Mouse (Mus musculus): Measurements from ENCODE around the gene Emx2. TPM values are rescaled to one million over a fixed set of nuclear protein-coding genes. Genes with fewer than 3 reads are reported as not detected.

Emx2 gene
- polyA plus RNA-seq, 1 experiment from 2014 or later, result not detected

- H3K4me1 ChIP-seq (replicated peaks), result peaks cover 29% of the 10 kb centered on the region
- H3K36me3 ChIP-seq, result no peaks in the 10 kb centered on the region
- no peak overlapping the region for H3K4me3 ChIP-seq
- peak; percentile 81; the same call in 1 of the 2 replicates for ATAC-seq (ENCODE audit: low read depth)
- no peak overlapping the region for H3K27ac ChIP-seq (replicated peaks)
- peaks cover 98% of the 10 kb centered on the region for H3K27me3 ChIP-seq
- no peaks in the 10 kb centered on the region for H3K9me3 ChIP-seq
- H3K4me2 ChIP-seq, result no peak overlapping the region
- no peak overlapping the region for H3K9ac ChIP-seq
- under 1% methylated on average over 18 of the region's 18 CpGs for WGBS
These were observed 4.0 kb upstream of the Emx2 start for GRCm38 (mm10) chr19:59454196-59454595.

DNA sequence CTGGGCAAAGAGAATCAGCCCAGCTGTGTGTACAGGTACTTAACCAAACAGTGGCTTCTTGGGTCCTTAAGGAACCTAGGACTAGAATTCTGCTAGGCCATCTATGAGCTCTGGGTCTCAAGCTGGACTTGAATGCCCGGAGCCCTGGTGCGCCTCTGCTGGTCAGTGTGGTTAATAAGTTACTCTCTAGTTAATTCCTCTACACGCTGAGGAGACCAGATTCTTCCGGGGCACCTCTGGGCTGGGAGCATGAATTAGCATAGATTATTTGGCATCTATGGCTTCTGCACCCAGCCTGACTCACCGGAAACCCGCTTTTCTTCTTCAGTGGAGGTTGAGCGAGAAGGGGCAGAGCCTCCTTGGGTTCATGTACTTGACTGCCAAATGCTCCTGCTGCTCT lies 2.5 kb upstream of the Emx2 start:
- H3K9ac ChIP-seq, result no peak overlapping the region
- H3K36me3 ChIP-seq, result no peaks in the 10 kb centered on the region
- no peak for ATAC-seq (ENCODE audit: low read depth)
- H3K27me3 ChIP-seq, result peaks cover 98% of the 10 kb centered on the region
- WGBS, result 3% methylated on average over 7 of the region's 7 CpGs
- H3K9me3 ChIP-seq, result no peaks in the 10 kb centered on the region
- H3K4me1 ChIP-seq (replicated peaks), result peaks cover 35% of the 10 kb centered on the region
- H3K4me2 ChIP-seq, result no peak overlapping the region
- H3K4me3 ChIP-seq, result no peak overlapping the region
- no peak overlapping the region for H3K27ac ChIP-seq (replicated peaks)

GRCm38 (mm10) chr19:59457011-59457945 lies 894 bp upstream of the Emx2 start:
- Histone ChIP-seq H3K9me3 (no peaks in the 10 kb centered on the region), H3K27me3 (peaks cover 98% of the 10 kb centered on the region), H3K4me3 (no peak overlapping the region), H3K4me1 (replicated peaks) (peaks cover 23% of the 10 kb centered on the region), H3K4me2 (peak overlapping the region; percentile 46; the same call in 1 of the 2 replicates), H3K9ac (no peak overlapping the region), H3K27ac (replicated peaks) (no peak overlapping the region), H3K36me3 (no peaks in the 10 kb centered on the region)
- ATAC-seq (ENCODE audit: low read depth), result no peak
- 2% methylated on average over 23 of the region's 23 CpGs for WGBS

DNA sequence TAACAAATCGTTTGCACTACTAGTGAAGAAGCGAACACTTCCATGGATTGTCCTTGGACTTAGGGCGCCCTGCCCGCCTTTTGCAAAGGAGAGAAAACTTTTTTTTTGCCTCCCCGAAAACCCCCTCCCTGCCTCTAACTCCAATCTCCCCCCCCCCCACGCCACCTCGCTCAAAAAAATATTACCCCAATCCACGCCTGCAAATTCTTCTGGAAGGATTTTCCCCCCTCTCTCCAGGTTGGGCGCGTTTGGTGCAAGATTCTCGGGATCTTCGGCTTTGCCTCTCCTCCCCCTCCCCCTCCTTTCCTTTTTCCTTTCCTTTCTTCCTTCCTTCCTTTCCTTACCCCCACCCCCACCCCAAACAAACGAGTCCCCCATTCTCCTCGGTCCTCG lies 567 bp downstream of the Emx2 start:
- Histone ChIP-seq H3K4me2 (peak overlapping the region; percentile 46), H3K27me3 (peaks cover 98% of the 10 kb centered on the region), H3K4me3 (peak overlapping the region; percentile 27), H3K9me3 (no peaks in the 10 kb centered on the region), H3K4me1 (replicated peaks) (peaks cover 23% of the 10 kb centered on the region), H3K36me3 (no peaks in the 10 kb centered on the region), H3K27ac (replicated peaks) (no peak overlapping the region), H3K9ac (no peak overlapping the region)
- no peak for ATAC-seq (ENCODE audit: low read depth)
- WGBS, result 1% methylated on average over 15 of the region's 15 CpGs

- H3K4me3 ChIP-seq, result peak overlapping the region; percentile 27
- no peak overlapping the region for H3K27ac ChIP-seq (replicated peaks)
- under 1% methylated on average over 75 of the region's 75 CpGs for WGBS
- no peak overlapping the region for H3K9ac ChIP-seq
- H3K27me3 ChIP-seq, result peaks cover 98% of the 10 kb centered on the region
- no peaks in the 10 kb centered on the region for H3K36me3 ChIP-seq
- peaks cover 23% of the 10 kb centered on the region for H3K4me1 ChIP-seq (replicated peaks)
- ATAC-seq (ENCODE audit: low read depth), result 0 out of 2 replicates have a peak, but pooled peaks have one; percentile 33
- peak overlapping the region; percentile 46 for H3K4me2 ChIP-seq
- no peaks in the 10 kb centered on the region for H3K9me3 ChIP-seq
These were observed 1.1 kb downstream of the Emx2 start for GRCm38 (mm10) chr19:59459158-59459781.

- Histone ChIP-seq H3K9me3 (no peaks in the 10 kb centered on the region), H3K9ac (no peak overlapping the region), H3K27me3 (peaks cover 98% of the 10 kb centered on the region), H3K4me3 (no peak overlapping the region), H3K4me2 (no peak overlapping the region; the same call in 1 of the 2 replicates), H3K27ac (replicated peaks) (no peak overlapping the region), H3K4me1 (replicated peaks) (peaks cover 23% of the 10 kb centered on the region), H3K36me3 (no peaks in the 10 kb centered on the region)
- under 1% methylated on average over 19 of the region's 19 CpGs for WGBS
- ATAC-seq (ENCODE audit: low read depth), result no peak
These were observed 1.7 kb downstream of the Emx2 start for GRCm38 (mm10) chr19:59459811-59460241.

DNA sequence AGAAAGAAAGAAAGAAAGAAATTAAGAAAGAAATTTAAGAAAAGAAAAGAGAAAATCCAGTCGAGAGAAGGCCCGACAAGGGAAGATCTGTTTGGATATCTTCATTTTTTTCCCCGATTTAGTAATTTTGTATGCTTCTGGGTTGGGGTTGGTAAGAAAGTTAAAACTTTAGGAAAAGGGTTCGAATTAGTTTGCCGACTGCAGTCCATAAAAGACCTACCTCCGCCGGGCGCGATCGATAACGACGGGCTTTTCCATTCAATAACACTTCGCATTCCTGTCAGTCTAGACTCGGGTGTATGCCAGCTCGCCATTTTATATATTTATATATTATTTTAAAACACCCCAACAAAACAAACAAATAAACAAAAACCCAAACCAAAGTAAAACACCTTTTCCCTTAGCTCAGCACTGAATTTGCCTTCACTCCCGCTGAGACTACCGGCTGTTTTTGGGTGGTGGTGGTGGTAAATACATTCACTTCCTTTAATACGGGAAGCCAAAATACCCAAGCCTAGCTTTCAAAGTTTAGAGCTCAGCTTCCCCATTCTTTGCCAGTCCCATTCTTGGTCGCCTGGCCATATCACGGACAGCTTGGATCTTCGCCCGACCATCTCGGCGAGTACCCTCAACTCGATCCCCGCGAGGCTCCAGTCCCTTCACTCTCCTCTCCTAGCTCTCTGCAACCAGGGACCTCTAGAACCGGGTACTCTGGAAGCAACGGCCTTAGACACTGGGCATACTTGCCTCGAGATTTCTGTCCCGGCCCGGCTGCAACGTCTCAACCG lies 2.4 kb downstream of the Emx2 start:
- H3K4me2 ChIP-seq, result no peak overlapping the region
- no peak for ATAC-seq (ENCODE audit: low read depth)
- H3K4me3 ChIP-seq, result no peak overlapping the region
- no peaks in the 10 kb centered on the region for H3K9me3 ChIP-seq
- no peak overlapping the region for H3K9ac ChIP-seq
- under 1% methylated on average over 34 of the region's 34 CpGs for WGBS
- no peak overlapping the region for H3K27ac ChIP-seq (replicated peaks)
- H3K27me3 ChIP-seq, result peaks cover 98% of the 10 kb centered on the region
- H3K4me1 ChIP-seq (replicated peaks), result peaks cover 23% of the 10 kb centered on the region
- no peaks in the 10 kb centered on the region for H3K36me3 ChIP-seq

DNA sequence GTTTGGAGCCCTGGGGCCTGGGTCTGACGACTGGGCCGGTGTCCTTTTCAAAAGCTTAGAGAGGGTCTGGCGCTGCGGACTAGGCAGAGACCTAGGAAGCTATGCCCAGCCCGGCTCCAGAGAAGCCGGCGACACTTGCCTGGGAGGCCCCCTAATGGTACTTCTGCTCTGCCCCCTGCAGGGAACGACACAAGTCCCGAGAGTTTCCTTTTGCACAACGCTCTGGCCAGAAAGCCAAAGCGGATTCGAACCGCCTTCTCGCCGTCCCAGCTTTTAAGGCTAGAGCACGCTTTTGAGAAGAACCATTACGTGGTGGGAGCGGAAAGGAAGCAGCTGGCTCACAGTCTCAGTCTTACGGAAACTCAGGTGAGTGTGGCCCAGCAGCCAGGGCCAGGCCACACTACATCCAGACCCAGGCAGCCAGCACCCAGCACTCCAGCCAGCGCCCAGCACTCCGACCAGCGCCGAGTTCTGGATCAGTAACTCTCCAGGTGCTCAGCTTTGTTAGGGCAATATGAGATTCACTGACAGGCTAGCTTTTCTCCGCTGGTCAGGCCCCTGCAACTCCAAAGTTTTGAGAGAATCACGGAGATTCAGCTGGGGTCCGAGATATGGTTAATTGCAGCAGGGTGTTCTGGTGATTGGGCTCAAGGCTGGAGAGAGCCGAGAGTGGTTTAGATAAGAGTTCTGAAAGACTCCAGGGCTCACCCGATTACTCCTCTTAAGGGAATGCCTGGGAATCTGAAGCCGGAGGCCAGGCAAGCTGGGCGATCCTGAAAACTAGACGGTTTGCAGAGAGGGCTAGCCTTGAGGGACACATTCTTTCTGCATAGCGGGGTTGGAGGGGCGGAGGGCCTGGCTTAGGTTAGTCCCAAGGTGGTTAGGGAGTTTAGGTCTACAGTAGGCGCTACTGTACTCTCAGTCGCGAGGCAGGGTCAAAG lies 3.6 kb downstream of the Emx2 start:
- no peak overlapping the region for H3K27ac ChIP-seq (replicated peaks)

DNA sequence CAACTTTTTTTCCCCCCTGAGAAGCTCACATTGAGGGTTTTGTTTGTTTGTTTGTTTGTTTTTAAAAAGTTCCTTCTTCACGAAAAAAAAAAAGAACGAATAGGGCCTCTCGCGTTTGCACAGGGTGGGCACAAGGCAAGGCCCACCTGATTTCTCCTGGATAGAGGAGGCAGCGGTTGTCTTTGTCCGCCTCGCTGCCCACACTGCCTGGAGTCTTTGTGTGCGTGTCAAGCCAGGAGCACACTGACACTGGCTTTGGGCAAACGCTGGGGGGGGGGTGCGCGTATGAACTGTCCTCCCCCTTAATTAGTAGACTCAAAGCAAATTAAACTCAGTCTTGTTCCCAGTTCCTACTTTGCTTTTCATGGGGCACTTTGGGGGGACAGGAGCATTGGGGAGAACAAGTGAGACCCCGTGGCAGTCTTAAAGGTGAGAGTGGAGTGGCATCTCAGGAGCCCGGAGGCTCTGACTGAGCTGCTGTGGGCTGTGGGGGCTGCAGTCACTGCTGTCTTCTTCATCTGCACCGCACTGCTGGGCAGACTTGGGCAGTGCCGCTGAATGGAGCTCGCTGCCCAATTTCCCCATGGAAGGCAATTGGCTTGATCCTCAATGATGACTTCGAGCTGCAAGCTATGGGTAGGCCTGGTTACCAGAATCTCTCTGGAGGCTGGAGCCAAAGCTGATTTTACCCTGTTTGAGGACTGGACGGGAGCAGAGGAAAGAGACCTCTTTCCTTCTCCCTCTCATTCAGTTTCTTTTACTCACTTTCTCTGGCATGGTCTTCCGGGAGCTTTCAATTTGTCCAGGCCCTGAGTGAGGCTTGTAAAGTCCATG lies 4.5 kb downstream of the Emx2 start:
- Histone ChIP-seq H3K27ac (replicated peaks) (no peak overlapping the region), H3K27me3 (peaks cover 98% of the 10 kb centered on the region), H3K4me1 (replicated peaks) (peaks cover 30% of the 10 kb centered on the region), H3K9ac (no peak overlapping the region), H3K9me3 (no peaks in the 10 kb centered on the region), H3K4me2 (no peak overlapping the region), H3K36me3 (no peaks in the 10 kb centered on the region), H3K4me3 (no peak overlapping the region)
- WGBS, result 2% methylated on average over 19 of the region's 19 CpGs
- ATAC-seq (ENCODE audit: low read depth), result no peak

More for the DNA sequence above, 3.6 kb downstream of the Emx2 start:
- Histone ChIP-seq H3K9ac (no peak overlapping the region), H3K4me1 (replicated peaks) (peaks cover 23% of the 10 kb centered on the region), H3K4me2 (no peak overlapping the region), H3K27me3 (peaks cover 98% of the 10 kb centered on the region), H3K36me3 (no peaks in the 10 kb centered on the region), H3K4me3 (no peak overlapping the region), H3K9me3 (no peaks in the 10 kb centered on the region)
- ATAC-seq (ENCODE audit: low read depth), result no peak
- WGBS, result 2% methylated on average over 36 of the region's 36 CpGs

DNA sequence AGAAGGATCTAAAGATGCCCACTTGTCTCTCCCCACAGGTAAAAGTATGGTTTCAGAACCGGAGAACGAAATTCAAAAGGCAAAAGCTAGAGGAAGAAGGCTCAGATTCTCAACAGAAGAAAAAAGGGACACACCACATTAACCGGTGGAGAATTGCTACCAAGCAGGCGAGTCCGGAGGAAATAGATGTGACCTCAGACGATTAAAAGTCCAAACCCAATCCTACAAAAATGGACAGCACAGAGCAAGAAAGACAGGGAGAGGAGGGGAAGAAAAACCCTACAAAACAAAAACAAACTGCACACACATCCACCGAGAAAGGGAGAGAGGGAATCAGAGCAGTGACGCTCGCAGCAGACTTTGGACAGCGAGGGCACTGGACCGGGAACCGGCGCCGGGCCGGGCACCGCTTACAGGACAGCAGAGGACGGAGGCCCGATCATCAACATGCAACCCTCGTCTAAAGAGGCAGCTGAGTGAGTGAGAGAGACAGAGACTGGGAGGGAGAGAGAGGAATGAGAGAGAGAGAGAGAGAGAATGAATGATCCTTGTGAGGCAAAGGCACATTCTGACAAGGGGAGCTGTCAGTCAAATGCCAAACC lies 5.8 kb downstream of the Emx2 start:
- Histone ChIP-seq H3K4me3 (no peak overlapping the region), H3K4me2 (no peak overlapping the region), H3K27ac (replicated peaks) (no peak overlapping the region), H3K9ac (no peak overlapping the region), H3K27me3 (peaks cover 98% of the 10 kb centered on the region), H3K9me3 (no peaks in the 10 kb centered on the region), H3K4me1 (replicated peaks) (peaks cover 26% of the 10 kb centered on the region), H3K36me3 (no peaks in the 10 kb centered on the region)
- under 1% methylated on average over 19 of the region's 19 CpGs for WGBS
- ATAC-seq (ENCODE audit: low read depth), result no peak
